8 mouse cellular contexts compared by ENCODE assay signal in the genomic region with DNA sequence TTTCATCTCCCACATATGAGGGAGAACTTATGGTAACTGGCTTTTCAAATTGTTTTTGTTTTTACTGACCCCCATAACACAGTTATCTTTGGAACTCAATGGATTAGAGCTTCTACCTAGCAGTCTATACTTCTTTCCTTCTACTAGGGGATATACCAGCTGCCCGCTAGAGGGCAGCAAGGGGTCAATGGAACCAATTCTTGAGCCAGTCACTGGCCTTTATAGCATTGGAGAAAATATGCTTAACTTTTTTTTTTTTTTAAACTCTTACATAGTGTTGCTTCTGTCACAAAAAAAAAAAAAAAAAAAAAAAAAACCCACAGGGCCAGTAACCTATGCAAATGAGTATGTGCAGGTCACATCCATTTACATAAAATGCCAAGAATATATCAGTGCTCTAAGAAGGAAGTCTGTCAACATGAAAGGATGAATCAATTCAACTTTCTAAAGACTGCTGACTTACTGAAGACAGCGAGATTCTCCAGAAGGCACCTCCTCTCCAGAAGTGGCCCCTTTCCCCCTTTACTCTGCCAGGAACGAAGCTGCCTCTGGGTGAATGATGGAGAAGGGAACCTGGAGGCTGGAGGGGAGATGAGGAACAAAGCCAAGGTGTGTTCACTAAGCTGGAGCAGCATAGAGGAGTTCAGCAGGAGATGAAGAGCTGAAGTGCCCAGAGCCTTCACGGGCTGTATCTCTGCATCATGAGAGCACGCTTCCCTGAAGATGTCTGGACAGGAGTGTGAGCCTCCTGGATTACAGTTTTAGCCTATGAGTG.
DNase-seq lines count a peak whose midpoint lies in the region; ATAC-seq and TF ChIP-seq lines count a peak whose summit lies in the region.

No protein-coding gene starts in this region.

- no peak overlapping the region for H3K9ac ChIP-seq in neural tube, embryonic 15.5 days (replicated peaks)
- H3K9ac ChIP-seq in intestine, embryonic 14.5 days (ENCODE audit: low read length): no peak overlapping the region

- no peak overlapping the region for H3K4me2 ChIP-seq in neural tube, embryonic 15.5 days
- H3K4me2 ChIP-seq in intestine, embryonic 14.5 days (ENCODE audit: low read length): no peak overlapping the region

- peak; percentile 64 for DNase-seq in neural tube, embryonic 10.5 days (ENCODE audit: extremely low spot score, low spot score)
- peak; percentile 53 to 56 for DNase-seq in cerebellum, adult 2 months
- peak; percentile 20 to 67 for DNase-seq in frontal cortex, postnatal 14 days (ENCODE audit: low spot score in 2 of 2)
- peak; percentile 70 for DNase-seq in intestine, embryonic 14.5 days (ENCODE audit: low spot score)
- peak; percentile 50 for DNase-seq in left cerebral cortex, adult 11 months (ENCODE audit: low spot score)
- peak; percentile 84 for DNase-seq in mesoderm, embryonic 11.5 days (ENCODE audit: low read depth, low spot score)
- DNase-seq in thymus, postnatal 0 days (ENCODE audit: low spot score): peak; percentile 36

- no peak overlapping the region for H3K27ac ChIP-seq in neural tube, embryonic 15.5 days (replicated peaks)
- no peak overlapping the region for H3K27ac ChIP-seq in cerebellum, adult 2 months (ENCODE audit: insufficient read depth, low read length)
- no peak overlapping the region for H3K27ac ChIP-seq in intestine, embryonic 14.5 days (ENCODE audit: low read depth)

- no peak for TF ChIP-seq POLR2A in cerebellum, adult 2 months (IDR thresholded peaks at IDR 0.05; ENCODE audit: borderline replicate concordance, insufficient read depth, low read length)

- no peaks in the 10 kb centered on the region for H3K9me3 ChIP-seq in neural tube, embryonic 15.5 days (replicated peaks)
- H3K9me3 ChIP-seq in intestine, embryonic 14.5 days (ENCODE audit: control insufficient read depth, low read length): no peaks in the 10 kb centered on the region

- H3K36me3 ChIP-seq in neural tube, embryonic 15.5 days: no peaks in the 10 kb centered on the region
- H3K36me3 ChIP-seq in intestine, embryonic 14.5 days (ENCODE audit: control insufficient read depth, insufficient read depth, low read length): no peaks in the 10 kb centered on the region

- H3K4me3 ChIP-seq in neural tube, embryonic 15.5 days (replicated peaks): no peak overlapping the region
- H3K4me3 ChIP-seq in cerebellum, adult 2 months (replicated peaks; ENCODE audit: insufficient read depth, low read depth, low read length): no peak overlapping the region
- no peak overlapping the region for H3K4me3 ChIP-seq in intestine, embryonic 14.5 days (ENCODE audit: low read depth, low read length)

- no peak for ATAC-seq in neural tube, embryonic 15.5 days (ENCODE audit: low FRiP score)
- no peak; the same call in 1 of the 2 replicates for ATAC-seq in intestine, embryonic 14.5 days (replicated peaks; ENCODE audit: low FRiP score, low TSS enrichment, low read depth)

- H3K27me3 ChIP-seq in neural tube, embryonic 15.5 days (replicated peaks): no peaks in the 10 kb centered on the region
- no peaks in the 10 kb centered on the region for H3K27me3 ChIP-seq in cerebellum, adult 2 months (ENCODE audit: control insufficient read depth, insufficient read depth, low read length)
- no peaks in the 10 kb centered on the region for H3K27me3 ChIP-seq in intestine, embryonic 14.5 days (replicated peaks; ENCODE audit: control insufficient read depth, insufficient read depth, low read length)

- peaks cover 3% of the 10 kb centered on the region; the same call in 1 of the 2 replicates for H3K4me1 ChIP-seq in neural tube, embryonic 15.5 days
- H3K4me1 ChIP-seq in cerebellum, adult 2 months (ENCODE audit: control insufficient read depth, insufficient read depth, low read length): no peaks in the 10 kb centered on the region
- H3K4me1 ChIP-seq in intestine, embryonic 14.5 days (replicated peaks; ENCODE audit: control insufficient read depth, insufficient read depth, low read length): 0 out of 2 replicates have a peak, but pooled peaks cover 3% of the 10 kb centered on the region

- TF ChIP-seq CTCF in cerebellum, adult 2 months (IDR thresholded peaks at IDR 0.05; ENCODE audit: borderline replicate concordance, insufficient read depth, low read depth, low read length): peak; percentile 65

- WGBS in neural tube, embryonic 15.5 days: 54% methylated on average over 5 of the region's 5 CpGs
- 50% methylated on average over 5 of the region's 5 CpGs for WGBS in cerebellum, adult 2 months
- 31% methylated on average over 5 of the region's 5 CpGs for WGBS in intestine, embryonic 14.5 days
